Mouse (Mus musculus) spleen, adult 2 months (tissue): ENCODE measurements around the gene Zfand3.

ENCODE experiments used
- CTCF ChIP-seq: fragments of 200-500 bp; IDR thresholded peaks from 2 replicates; pipeline ENCODE4 v1.5.1; 2011; ENCODE audit warnings: mild to moderate bottlenecking, inconsistent platforms; ENCODE audit not compliant: insufficient read depth, insufficient read length, insufficient replicate concordance; ENCODE audit errors: extremely low read depth
- POLR2A ChIP-seq: fragments of 200-500 bp; IDR thresholded peaks from 2 replicates; pipeline ENCODE4 v1.6.1; 2011; ENCODE audit warnings: low read depth, low read length, inconsistent platforms

- TF ChIP-seq CTCF (no peak), POLR2A (no peak)
Measured at GRCm38 (mm10) chr17:30199374-30200247, 195.1 kb downstream of the Zfand3 start.
